10 mouse cellular contexts compared by ENCODE assay signal in the genomic region with DNA sequence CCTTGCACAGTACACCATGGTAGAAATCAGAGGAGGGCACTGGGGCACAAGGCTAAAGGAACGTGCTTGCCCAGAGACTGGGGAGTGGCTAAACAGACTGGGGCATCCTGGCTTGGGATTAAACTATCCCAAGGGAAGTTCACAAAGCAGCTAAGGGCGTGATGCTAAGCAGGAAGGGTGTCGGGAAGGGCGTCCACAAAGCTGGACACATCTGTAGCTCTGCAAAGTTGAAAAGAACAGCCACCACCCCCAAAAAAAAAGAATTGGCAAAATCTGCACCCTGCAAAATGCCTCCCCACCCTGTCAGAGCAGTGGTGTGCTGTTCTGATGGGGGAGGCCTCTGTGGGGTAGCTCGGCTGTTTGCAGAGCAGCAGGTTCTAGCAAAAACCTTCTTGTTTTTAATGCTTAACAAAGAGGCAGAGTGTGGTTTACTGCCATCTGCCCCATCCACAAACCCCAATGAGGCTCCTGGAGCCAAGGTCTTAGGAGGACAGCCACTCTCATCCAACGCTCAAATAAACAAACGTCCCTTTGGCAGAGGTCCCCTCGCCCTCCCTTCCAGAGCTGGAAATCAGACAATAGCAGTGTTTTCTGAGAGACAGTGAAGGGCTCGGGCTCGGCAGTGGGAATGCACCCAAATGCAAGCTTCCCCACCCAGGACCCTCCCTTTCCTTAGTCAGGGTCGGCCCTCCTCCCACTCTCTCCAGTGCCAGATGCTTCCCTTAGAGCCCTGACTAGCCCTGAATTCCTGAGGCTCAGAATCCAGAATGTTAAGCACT. TPM values are rescaled to one million over a fixed set of nuclear protein-coding genes. Genes with fewer than 3 reads are reported as not detected.
A peak's percentile ranks its signal among the peaks of the same experiment; 100 is the strongest.
DNase-seq lines count a peak whose midpoint lies in the region; ATAC-seq and TF ChIP-seq lines count a peak whose summit lies in the region.
"Had no signal": no experiment of that assay in that cellular context is flagged by ENCODE, and none has a peak within 500 bp of the region (broad histone marks: within the 10 kb centered on the region; RNA-seq: fewer than 3 reads in every experiment).

No protein-coding gene starts in this region.

- WGBS in liver, adult 2 months = 8% methylated on average over 11 of the region's 11 CpGs
- 55% methylated on average over 11 of the region's 11 CpGs for WGBS in liver, embryonic 11.5 days
- WGBS in lung, embryonic 14.5 days = 29% methylated on average over 11 of the region's 11 CpGs
- WGBS in stomach, embryonic 16.5 days = 20% methylated on average over 11 of the region's 11 CpGs

- peak overlapping the region; percentile 64 for H3K27ac ChIP-seq in liver, adult 2 months (replicated peaks; ENCODE audit: insufficient read depth, low read depth, low read length)
- H3K27ac ChIP-seq in liver, embryonic 11.5 days (ENCODE audit: low read depth, low read length) = no peak overlapping the region; the same call in 1 of the 2 replicates
- peak overlapping the region; percentile 91 for H3K27ac ChIP-seq in lung, embryonic 14.5 days (ENCODE audit: low read depth)
- H3K27ac ChIP-seq in stomach, embryonic 16.5 days (ENCODE audit: low read length) = peak overlapping the region; percentile 87

- no peak for TF ChIP-seq POLR2A in liver, adult 2 months (IDR thresholded peaks at IDR 0.05; ENCODE audit: extremely low read depth, insufficient read depth, low read length)

- no peak overlapping the region; the same call in 1 of the 2 replicates for H3K9ac ChIP-seq in liver, adult 2 months (ENCODE audit: low read depth, low read length)
- H3K9ac ChIP-seq in liver, embryonic 11.5 days (ENCODE audit: low read depth, low read length) = no peak overlapping the region
- H3K9ac ChIP-seq in lung, embryonic 14.5 days = no peak overlapping the region; the same call in 1 of the 2 replicates
- peak overlapping the region; percentile 54 for H3K9ac ChIP-seq in stomach, embryonic 16.5 days (ENCODE audit: low read length)

- H3K27me3 ChIP-seq in liver, adult 2 months (ENCODE audit: control insufficient read depth, insufficient read depth, low read length) = no peaks in the 10 kb centered on the region
- H3K27me3 ChIP-seq in liver, embryonic 11.5 days (replicated peaks; ENCODE audit: control insufficient read depth, insufficient read depth, low read length) = no peaks in the 10 kb centered on the region
- H3K27me3 ChIP-seq in lung, embryonic 14.5 days (ENCODE audit: insufficient read depth, low read length) = no peaks in the 10 kb centered on the region
- no peaks in the 10 kb centered on the region for H3K27me3 ChIP-seq in stomach, embryonic 16.5 days (ENCODE audit: control insufficient read depth, insufficient read depth, low read length)
- H3K27me3 ChIP-seq: Patski had no signal

- peaks cover 36% of the 10 kb centered on the region for H3K4me1 ChIP-seq in liver, adult 2 months (ENCODE audit: control insufficient read depth, insufficient read depth, low read length)
- peaks cover 27% of the 10 kb centered on the region for H3K4me1 ChIP-seq in liver, embryonic 11.5 days (replicated peaks; ENCODE audit: control insufficient read depth, insufficient read depth, low read length)
- H3K4me1 ChIP-seq in lung, embryonic 14.5 days (ENCODE audit: insufficient read depth) = peaks cover 15% of the 10 kb centered on the region
- H3K4me1 ChIP-seq in stomach, embryonic 16.5 days (ENCODE audit: control insufficient read depth, insufficient read depth, low read length) = peaks cover 40% of the 10 kb centered on the region

- ATAC-seq in liver, embryonic 11.5 days (replicated peaks; ENCODE audit: low FRiP score) = no peak
- peak; percentile 68 for ATAC-seq in lung, embryonic 14.5 days (ENCODE audit: insufficient read depth)
- ATAC-seq in stomach, embryonic 16.5 days (ENCODE audit: insufficient read depth, low FRiP score) = peak; percentile 77
- no peak for ATAC-seq in erythroid progenitor cell, adult 5-6 weeks (replicated peaks; ENCODE audit: low FRiP score, poor library complexity, severe bottlenecking)
- ATAC-seq: Patski had no signal

- no peak for TF ChIP-seq CTCF in liver, adult 2 months (IDR thresholded peaks at IDR 0.05; ENCODE audit: low read depth, low read length)
- no peak for TF ChIP-seq CTCF in lung, embryonic 14.5 days (IDR thresholded peaks at IDR 0.05; ENCODE audit: low read depth)

- H3K79me2 ChIP-seq in liver, adult 2 months (ENCODE audit: control insufficient read depth, insufficient read depth, low read length) = peaks cover 38% of the 10 kb centered on the region

- no peak overlapping the region for H3K4me2 ChIP-seq in liver, embryonic 11.5 days
- H3K4me2 ChIP-seq in lung, embryonic 14.5 days = peak overlapping the region; percentile 38
- peak overlapping the region; percentile 35; the same call in 1 of the 2 replicates for H3K4me2 ChIP-seq in stomach, embryonic 16.5 days (ENCODE audit: low read depth, low read length)

- H3K36me3 ChIP-seq in liver, adult 2 months (ENCODE audit: control insufficient read depth, insufficient read depth, low read length) = no peaks in the 10 kb centered on the region
- no peaks in the 10 kb centered on the region for H3K36me3 ChIP-seq in liver, embryonic 11.5 days (ENCODE audit: control insufficient read depth, insufficient read depth, low read length)
- H3K36me3 ChIP-seq in lung, embryonic 14.5 days (ENCODE audit: insufficient read depth) = no peaks in the 10 kb centered on the region
- H3K36me3 ChIP-seq in stomach, embryonic 16.5 days (ENCODE audit: control insufficient read depth, insufficient read depth, low read length) = no peaks in the 10 kb centered on the region

- H3K4me3 ChIP-seq in liver, adult 2 months (ENCODE audit: insufficient read depth, low read depth, low read length) = no peak overlapping the region
- H3K4me3 ChIP-seq in liver, embryonic 11.5 days (ENCODE audit: low read depth, low read length) = no peak overlapping the region
- no peak overlapping the region for H3K4me3 ChIP-seq in lung, embryonic 14.5 days (ENCODE audit: low read depth, low read length)
- H3K4me3 ChIP-seq in stomach, embryonic 16.5 days (replicated peaks; ENCODE audit: low read length) = no peak overlapping the region; the same call in 1 of the 2 replicates

- no peaks in the 10 kb centered on the region for H3K9me3 ChIP-seq in liver, embryonic 11.5 days (ENCODE audit: control insufficient read depth, low read length)
- H3K9me3 ChIP-seq in lung, embryonic 14.5 days (ENCODE audit: low read depth, low read length) = no peaks in the 10 kb centered on the region
- no peaks in the 10 kb centered on the region for H3K9me3 ChIP-seq in stomach, embryonic 16.5 days (replicated peaks; ENCODE audit: control insufficient read depth, low read length)

- peak; percentile 87 for DNase-seq in liver, adult 2 months (ENCODE audit: extremely low read depth, low read depth, low spot score)
- DNase-seq in liver, embryonic 11.5 days (ENCODE audit: low spot score) = no peak
- DNase-seq in cerebellum, postnatal 25 days = peak; percentile 39 to 47
- DNase-seq in heart, adult 8-10 months (ENCODE audit: low spot score) = peak; percentile 89
- peak; percentile 50 for DNase-seq in kidney, adult 18-20 months
- DNase-seq in lung, embryonic 14.5 days = peak; percentile 81

RNA-seq across cellular contexts. Expression of a gene that starts 12.2 kb away (rescaled TPM):
- total RNA-seq in liver, adult 2 months (2014; rRNA removed) = 8.0 and 15.4 TPM in 2 replicates
- polyA plus RNA-seq in liver, adult 2 months (2012; rRNA removed) = 29.2 and 35.8 TPM in 2 replicates
- 1.8 and 2.2 TPM in 2 replicates for polyA plus RNA-seq in liver, embryonic 11.5 days (2014; fragmentation: Nextera tagmentation; extraction: Ambion mirVana)
- total RNA-seq in heart, adult 8-10 months (2022) = 10 to 100 TPM; 15.4 to 21.6 (median 20.3) TPM
- 6.9 TPM in 2 replicates for polyA plus RNA-seq in lung, embryonic 14.5 days (2014; fragmentation: Nextera tagmentation; extraction: Ambion mirVana)
- polyA plus RNA-seq in stomach, embryonic 16.5 days (2015; fragmentation: Nextera tagmentation; extraction: Ambion mirVana) = 14.9 TPM in 2 replicates
- 1.8 and 2.1 TPM in 2 replicates for total RNA-seq in erythroid progenitor cell, adult 5-6 weeks (2015; ENCODE audit: low replicate concordance)
- total RNA-seq in erythroid progenitor cell, adult 5-6 weeks (2017; ENCODE audit: low replicate concordance) = 0.13 TPM in 1 of 2 replicates, not detected in the other

RNA-seq across cellular contexts. Expression of a gene that starts 17.9 kb away (rescaled TPM):
- not detected in 2 replicates for total RNA-seq in liver, adult 2 months (2014; rRNA removed)
- not detected in 2 replicates for polyA plus RNA-seq in liver, adult 2 months (2012; rRNA removed)
- 0.09 TPM in 1 of 2 replicates, not detected in the other for polyA plus RNA-seq in liver, embryonic 11.5 days (2014; fragmentation: Nextera tagmentation; extraction: Ambion mirVana)
- total RNA-seq in heart, adult 8-10 months (2022) = not detected
- polyA plus RNA-seq in lung, embryonic 14.5 days (2014; fragmentation: Nextera tagmentation; extraction: Ambion mirVana) = not detected in 2 replicates
- 1.3 and 1.5 TPM in 2 replicates for polyA plus RNA-seq in stomach, embryonic 16.5 days (2015; fragmentation: Nextera tagmentation; extraction: Ambion mirVana)
- not detected in 2 replicates for total RNA-seq in erythroid progenitor cell, adult 5-6 weeks (2015; ENCODE audit: low replicate concordance)
- not detected in 2 replicates for total RNA-seq in erythroid progenitor cell, adult 5-6 weeks (2017; ENCODE audit: low replicate concordance)
- total RNA-seq: left cerebral cortex, adult 18-20 months had no signal
- polyA plus RNA-seq: Patski had no signal

Comparison
In these comparisons a context has a peak if more than half of its experiments do, and no peak if none do; other contexts are left out.
1. ATAC-seq: peak in lung, embryonic 14.5 days (single experiment) and stomach, embryonic 16.5 days (single experiment); none in liver, embryonic 11.5 days (single experiment) and erythroid progenitor cell, adult 5-6 weeks (single experiment).